ENCODE assay signal across 18 mouse cellular contexts in genomic region chr11:106167435-106167834, GRCm38 (mm10). TPM values are rescaled to one million over a fixed set of nuclear protein-coding genes. Genes with fewer than 3 reads are reported as not detected.
DNase-seq lines count a peak whose midpoint lies in the region; ATAC-seq and TF ChIP-seq lines count a peak whose summit lies in the region.
"Had no signal": no experiment of that assay in that cellular context is flagged by ENCODE, and none has a peak within 500 bp of the region (broad histone marks: within the 10 kb centered on the region; RNA-seq: fewer than 3 reads in every experiment).

No protein-coding gene starts in this region.

- peak; percentile 66 for DNase-seq in NIH3T3 (ENCODE audit: low read depth)
- peak; percentile 75 for DNase-seq in stomach, postnatal 0 days (ENCODE audit: low spot score)
- DNase-seq in right cerebral cortex, adult 2 months (ENCODE audit: low spot score in 2 of 2), result no peak
- DNase-seq: cerebellum, postnatal 10 days; forebrain, postnatal 0 days; heart, adult 2 months; kidney, postnatal 36 days had no signal

- H3K27me3 ChIP-seq in heart, embryonic 16.5 days (ENCODE audit: control insufficient read depth, insufficient read depth, low read length), result no peaks in the 10 kb centered on the region
- no peaks in the 10 kb centered on the region for H3K27me3 ChIP-seq in heart, embryonic 12.5 days (replicated peaks)
- no peaks in the 10 kb centered on the region for H3K27me3 ChIP-seq in stomach, postnatal 0 days (ENCODE audit: control insufficient read depth, insufficient read depth, low read length)
- no peaks in the 10 kb centered on the region for H3K27me3 ChIP-seq in forebrain, embryonic 13.5 days
- H3K27me3 ChIP-seq in hindbrain, embryonic 16.5 days (replicated peaks; ENCODE audit: control insufficient read depth, insufficient read depth, low read length), result no peaks in the 10 kb centered on the region
- H3K27me3 ChIP-seq: hindbrain, embryonic 12.5 days; liver, embryonic 12.5 days; midbrain, embryonic 12.5 days had no signal

- peaks cover 22% of the 10 kb centered on the region for H3K36me3 ChIP-seq in heart, embryonic 16.5 days (ENCODE audit: control insufficient read depth, insufficient read depth)
- peaks cover 62% of the 10 kb centered on the region for H3K36me3 ChIP-seq in heart, embryonic 12.5 days
- peaks cover 4% of the 10 kb centered on the region; the same call in 1 of the 2 replicates for H3K36me3 ChIP-seq in stomach, postnatal 0 days (ENCODE audit: control insufficient read depth, insufficient read depth, low read length)
- H3K36me3 ChIP-seq in forebrain, embryonic 13.5 days (ENCODE audit: poor library complexity, severe bottlenecking), result peaks cover 79% of the 10 kb centered on the region
- peaks cover 24% of the 10 kb centered on the region for H3K36me3 ChIP-seq in hindbrain, embryonic 16.5 days (ENCODE audit: control insufficient read depth, insufficient read depth, low read length)

- H3K4me3 ChIP-seq in heart, embryonic 16.5 days (ENCODE audit: low read length), result no peak overlapping the region
- H3K4me3 ChIP-seq in heart, embryonic 12.5 days, result no peak overlapping the region
- no peak overlapping the region for H3K4me3 ChIP-seq in stomach, postnatal 0 days (ENCODE audit: low read depth, low read length)
- H3K4me3 ChIP-seq in forebrain, embryonic 13.5 days, result no peak overlapping the region
- H3K4me3 ChIP-seq in hindbrain, embryonic 16.5 days (ENCODE audit: low read length), result no peak overlapping the region
- H3K4me3 ChIP-seq: heart, adult 2 months; hindbrain, embryonic 12.5 days; left cerebral cortex, adult 2 months; liver, embryonic 12.5 days; midbrain, embryonic 12.5 days had no signal

- no peaks in the 10 kb centered on the region for H3K9me3 ChIP-seq in heart, embryonic 16.5 days (replicated peaks; ENCODE audit: control insufficient read depth, low read length)
- no peaks in the 10 kb centered on the region for H3K9me3 ChIP-seq in heart, embryonic 12.5 days (replicated peaks)
- H3K9me3 ChIP-seq in stomach, postnatal 0 days (ENCODE audit: control insufficient read depth, low read length), result no peaks in the 10 kb centered on the region
- H3K9me3 ChIP-seq in forebrain, embryonic 13.5 days (replicated peaks), result no peaks in the 10 kb centered on the region
- H3K9me3 ChIP-seq in hindbrain, embryonic 16.5 days (ENCODE audit: control insufficient read depth, low read length), result no peaks in the 10 kb centered on the region
- H3K9me3 ChIP-seq: hindbrain, embryonic 12.5 days; liver, embryonic 12.5 days; midbrain, embryonic 12.5 days had no signal

- no peak for TF ChIP-seq CTCF in stomach, postnatal 0 days (IDR thresholded peaks at IDR 0.05; ENCODE audit: low read depth)

- TF ChIP-seq EP300 in stomach, postnatal 0 days (optimal IDR thresholded peaks at IDR 0.05), result no peak

- no peak for ATAC-seq in heart, embryonic 16.5 days (replicated peaks; ENCODE audit: extremely low read depth, insufficient read depth, low FRiP score)
- no peak for ATAC-seq in heart, embryonic 12.5 days (ENCODE audit: insufficient number of reproducible peaks, low FRiP score)
- ATAC-seq in megakaryocyte, adult 5-6 weeks (ENCODE audit: poor library complexity, severe bottlenecking), result peak; percentile 89
- peak; percentile 81 for ATAC-seq in stomach, postnatal 0 days (ENCODE audit: low FRiP score, low TSS enrichment)
- ATAC-seq in forebrain, embryonic 13.5 days, result no peak
- ATAC-seq in hindbrain, embryonic 16.5 days, result no peak
- ATAC-seq: forebrain, postnatal 0 days; liver, embryonic 12.5 days had no signal

- H3K4me1 ChIP-seq in heart, embryonic 16.5 days (ENCODE audit: control insufficient read depth, insufficient read depth, low read length), result no peaks in the 10 kb centered on the region
- 0 out of 2 replicates have a peak, but pooled peaks cover 5% of the 10 kb centered on the region for H3K4me1 ChIP-seq in heart, embryonic 12.5 days (replicated peaks)
- no peaks in the 10 kb centered on the region for H3K4me1 ChIP-seq in stomach, postnatal 0 days (replicated peaks; ENCODE audit: control insufficient read depth, insufficient read depth)
- H3K4me1 ChIP-seq in forebrain, embryonic 13.5 days, result no peaks in the 10 kb centered on the region
- no peaks in the 10 kb centered on the region for H3K4me1 ChIP-seq in hindbrain, embryonic 16.5 days (ENCODE audit: control insufficient read depth, insufficient read depth, low read depth, low read length)
- H3K4me1 ChIP-seq: hindbrain, embryonic 12.5 days; midbrain, embryonic 12.5 days had no signal

- WGBS in heart, embryonic 16.5 days, result 75% methylated on average over 5 of the region's 5 CpGs
- WGBS in heart, embryonic 12.5 days, result 77% methylated on average over 5 of the region's 5 CpGs
- 55% methylated on average over 5 of the region's 5 CpGs for WGBS in stomach, postnatal 0 days
- 85% methylated on average over 5 of the region's 5 CpGs for WGBS in forebrain, embryonic 13.5 days
- 83% methylated on average over 5 of the region's 5 CpGs for WGBS in hindbrain, embryonic 16.5 days

- H3K27ac ChIP-seq in heart, embryonic 16.5 days (ENCODE audit: low read length), result peak overlapping the region; percentile 24; the same call in 1 of the 2 replicates
- H3K27ac ChIP-seq in heart, embryonic 12.5 days (ENCODE audit: poor library complexity, severe bottlenecking), result no peak overlapping the region
- peak overlapping the region; percentile 69 for H3K27ac ChIP-seq in stomach, postnatal 0 days (replicated peaks)
- no peak overlapping the region for H3K27ac ChIP-seq in forebrain, embryonic 13.5 days
- no peak overlapping the region for H3K27ac ChIP-seq in hindbrain, embryonic 16.5 days (ENCODE audit: low read depth, low read length)
- H3K27ac ChIP-seq: heart, adult 2 months; hindbrain, embryonic 12.5 days; left cerebral cortex, adult 2 months; liver, embryonic 12.5 days; midbrain, embryonic 12.5 days had no signal

- H3K9ac ChIP-seq in heart, embryonic 16.5 days (ENCODE audit: low read length), result no peak overlapping the region
- H3K9ac ChIP-seq in heart, embryonic 12.5 days, result no peak overlapping the region
- H3K9ac ChIP-seq in stomach, postnatal 0 days (ENCODE audit: low read length), result no peak overlapping the region
- no peak overlapping the region for H3K9ac ChIP-seq in forebrain, embryonic 13.5 days
- no peak overlapping the region for H3K9ac ChIP-seq in hindbrain, embryonic 16.5 days (ENCODE audit: low read depth, low read length)
- H3K9ac ChIP-seq: forebrain, postnatal 0 days; hindbrain, embryonic 12.5 days; liver, embryonic 12.5 days; midbrain, embryonic 12.5 days had no signal

- no peak overlapping the region for H3K4me2 ChIP-seq in heart, embryonic 16.5 days (ENCODE audit: low read depth, low read length)
- no peak overlapping the region for H3K4me2 ChIP-seq in heart, embryonic 12.5 days
- no peak overlapping the region for H3K4me2 ChIP-seq in stomach, postnatal 0 days (replicated peaks; ENCODE audit: low read depth)
- no peak overlapping the region for H3K4me2 ChIP-seq in forebrain, embryonic 13.5 days
- H3K4me2 ChIP-seq in hindbrain, embryonic 16.5 days (ENCODE audit: low read length), result no peak overlapping the region
- H3K4me2 ChIP-seq: hindbrain, embryonic 12.5 days; liver, embryonic 12.5 days; midbrain, embryonic 12.5 days had no signal

RNA-seq across cellular contexts. Expression of gene Limd2, which starts 6.8 kb away (rescaled TPM):
- polyA plus RNA-seq in heart, embryonic 16.5 days (2015; fragmentation: Nextera tagmentation; extraction: Ambion mirVana), result 95.5 and 107 TPM in 2 replicates
- 125 and 135 TPM in 2 replicates for polyA plus RNA-seq in heart, embryonic 12.5 days (2016; fragmentation: Nextera tagmentation; extraction: Ambion mirVana)
- total RNA-seq in megakaryocyte, adult 5-6 weeks (2015), result 242 and 247 TPM in 2 replicates
- 56.3 and 61.8 TPM in 2 replicates for total RNA-seq in megakaryocyte, adult 5-6 weeks (2017)
- 45.3 and 48.7 TPM in 2 replicates for polyA plus RNA-seq in stomach, postnatal 0 days (2015; fragmentation: Nextera tagmentation; extraction: Ambion mirVana)
- polyA plus RNA-seq in forebrain, embryonic 13.5 days (2015; fragmentation: Nextera tagmentation; extraction: Ambion mirVana), result 253 and 279 TPM in 2 replicates
- polyA plus RNA-seq in hindbrain, embryonic 16.5 days (2015; fragmentation: Nextera tagmentation; extraction: Ambion mirVana), result 142 and 161 TPM in 2 replicates

RNA-seq across cellular contexts. Expression of gene Gm10840, which starts 6.8 kb away (rescaled TPM):
- not detected in 2 replicates for polyA plus RNA-seq in heart, embryonic 16.5 days (2015; fragmentation: Nextera tagmentation; extraction: Ambion mirVana)
- polyA plus RNA-seq in heart, embryonic 12.5 days (2016; fragmentation: Nextera tagmentation; extraction: Ambion mirVana), result not detected in 2 replicates
- 1.4 TPM in 1 of 2 replicates, not detected in the other for total RNA-seq in megakaryocyte, adult 5-6 weeks (2015)
- total RNA-seq in megakaryocyte, adult 5-6 weeks (2017), result not detected in 2 replicates
- polyA plus RNA-seq in stomach, postnatal 0 days (2015; fragmentation: Nextera tagmentation; extraction: Ambion mirVana), result not detected in 2 replicates
- not detected in 2 replicates for polyA plus RNA-seq in forebrain, embryonic 13.5 days (2015; fragmentation: Nextera tagmentation; extraction: Ambion mirVana)
- polyA plus RNA-seq in hindbrain, embryonic 16.5 days (2015; fragmentation: Nextera tagmentation; extraction: Ambion mirVana), result not detected in 2 replicates
- total RNA-seq: forebrain, postnatal 0 days; heart, adult 2 months; left cerebral cortex, adult 2 months had no signal
- polyA plus RNA-seq: embryonic facial prominence, embryonic 14.5 days; heart, adult 2 months; liver, embryonic 12.5 days; small intestine, adult 2 months had no signal

RNA-seq across cellular contexts. Expression of gene Strada, which starts 34.5 kb away (rescaled TPM):
- 17.5 and 21.9 TPM in 2 replicates for polyA plus RNA-seq in heart, embryonic 16.5 days (2015; fragmentation: Nextera tagmentation; extraction: Ambion mirVana)
- polyA plus RNA-seq in heart, embryonic 12.5 days (2016; fragmentation: Nextera tagmentation; extraction: Ambion mirVana), result 22.4 and 22.6 TPM in 2 replicates
- 27.2 and 28.3 TPM in 2 replicates for total RNA-seq in megakaryocyte, adult 5-6 weeks (2015)
- total RNA-seq in megakaryocyte, adult 5-6 weeks (2017), result 20.3 and 26.1 TPM in 2 replicates
- 9.9 and 11.8 TPM in 2 replicates for polyA plus RNA-seq in stomach, postnatal 0 days (2015; fragmentation: Nextera tagmentation; extraction: Ambion mirVana)
- 33.4 and 33.5 TPM in 2 replicates for polyA plus RNA-seq in forebrain, embryonic 13.5 days (2015; fragmentation: Nextera tagmentation; extraction: Ambion mirVana)
- 28.6 and 30.1 TPM in 2 replicates for polyA plus RNA-seq in hindbrain, embryonic 16.5 days (2015; fragmentation: Nextera tagmentation; extraction: Ambion mirVana)

RNA-seq across cellular contexts. Expression of gene Ccdc47, which starts 48.7 kb away (rescaled TPM):
- 101 and 110 TPM in 2 replicates for polyA plus RNA-seq in heart, embryonic 16.5 days (2015; fragmentation: Nextera tagmentation; extraction: Ambion mirVana)
- 90.3 and 93.1 TPM in 2 replicates for polyA plus RNA-seq in heart, embryonic 12.5 days (2016; fragmentation: Nextera tagmentation; extraction: Ambion mirVana)
- total RNA-seq in megakaryocyte, adult 5-6 weeks (2015), result 25.8 and 36.0 TPM in 2 replicates
- 110 and 156 TPM in 2 replicates for total RNA-seq in megakaryocyte, adult 5-6 weeks (2017)
- polyA plus RNA-seq in stomach, postnatal 0 days (2015; fragmentation: Nextera tagmentation; extraction: Ambion mirVana), result 51.4 and 52.5 TPM in 2 replicates
- 78.6 and 83.9 TPM in 2 replicates for polyA plus RNA-seq in forebrain, embryonic 13.5 days (2015; fragmentation: Nextera tagmentation; extraction: Ambion mirVana)
- polyA plus RNA-seq in hindbrain, embryonic 16.5 days (2015; fragmentation: Nextera tagmentation; extraction: Ambion mirVana), result 109 and 113 TPM in 2 replicates

RNA-seq across cellular contexts. Expression of gene Ddx42, which starts 49.3 kb away (rescaled TPM):
- 46.5 and 47.2 TPM in 2 replicates for polyA plus RNA-seq in heart, embryonic 16.5 days (2015; fragmentation: Nextera tagmentation; extraction: Ambion mirVana)
- polyA plus RNA-seq in heart, embryonic 12.5 days (2016; fragmentation: Nextera tagmentation; extraction: Ambion mirVana), result 59.1 and 60.7 TPM in 2 replicates
- 28.6 and 30.3 TPM in 2 replicates for total RNA-seq in megakaryocyte, adult 5-6 weeks (2015)
- total RNA-seq in megakaryocyte, adult 5-6 weeks (2017), result 51.7 and 62.6 TPM in 2 replicates
- 27.2 TPM in 2 replicates for polyA plus RNA-seq in stomach, postnatal 0 days (2015; fragmentation: Nextera tagmentation; extraction: Ambion mirVana)
- 93.0 and 102 TPM in 2 replicates for polyA plus RNA-seq in forebrain, embryonic 13.5 days (2015; fragmentation: Nextera tagmentation; extraction: Ambion mirVana)
- 77.9 and 87.4 TPM in 2 replicates for polyA plus RNA-seq in hindbrain, embryonic 16.5 days (2015; fragmentation: Nextera tagmentation; extraction: Ambion mirVana)

Comparison
In these comparisons a context has a peak if more than half of its experiments do, and no peak if none do; other contexts are left out.
1. H3K27ac ChIP-seq: peak in heart, embryonic 16.5 days (single experiment) and stomach, postnatal 0 days (single experiment); none in heart, embryonic 12.5 days (single experiment), forebrain, embryonic 13.5 days (single experiment) and hindbrain, embryonic 16.5 days (single experiment).
2. ATAC-seq: peak in megakaryocyte, adult 5-6 weeks (single experiment) and stomach, postnatal 0 days (single experiment); none in heart, embryonic 16.5 days (single experiment), heart, embryonic 12.5 days (single experiment), forebrain, embryonic 13.5 days (single experiment) and hindbrain, embryonic 16.5 days (single experiment).
3. DNase-seq: peak in NIH3T3 (single experiment) and stomach, postnatal 0 days (single experiment); none in right cerebral cortex, adult 2 months (0 of 2).